11 mouse cellular contexts compared by ENCODE assay signal in genomic region chr10:91143313-91144230, GRCm38 (mm10). TPM values are rescaled to one million over a fixed set of nuclear protein-coding genes. Genes with fewer than 3 reads are reported as not detected.
DNase-seq lines count a peak whose midpoint lies in the region; ATAC-seq and TF ChIP-seq lines count a peak whose summit lies in the region.
"Had no signal": no experiment of that assay in that cellular context is flagged by ENCODE, and none has a peak within 500 bp of the region (broad histone marks: within the 10 kb centered on the region; RNA-seq: fewer than 3 reads in every experiment).

No protein-coding gene starts in this region.

- H3K4me1 ChIP-seq in intestine, embryonic 14.5 days (replicated peaks; ENCODE audit: control insufficient read depth, insufficient read depth, low read length), result no peaks in the 10 kb centered on the region
- no peaks in the 10 kb centered on the region for H3K4me1 ChIP-seq in intestine, embryonic 15.5 days (replicated peaks)
- peaks cover 0 to 36% of the 10 kb centered on the region in 2 experiments; a peak in 3 of 4 replicates for H3K4me1 ChIP-seq in CH12.LX (ENCODE audit: control insufficient read depth in 1 of 2, insufficient read depth in 2 of 2)
- H3K4me1 ChIP-seq in liver, embryonic 13.5 days (replicated peaks), result peaks cover 23% of the 10 kb centered on the region

- in situ Hi-C loops in CH12.LX (cut with MboI; ENCODE audit: low pct_ligation_motif_present, low pct_unique_long_range_greater_than_20kb, low sequenced_read_pairs), result loop anchor here (5.0 to 10.0 kb wide), 2 partner anchors 66 to 419 kb away; no protein-coding TSS in a partner anchor

- ATAC-seq in intestine, embryonic 14.5 days (replicated peaks; ENCODE audit: low FRiP score, low TSS enrichment, low read depth), result 0 out of 2 replicates have a peak, but pooled peaks have one; percentile 17
- ATAC-seq in intestine, embryonic 15.5 days, result no peak
- ATAC-seq in liver, embryonic 13.5 days (ENCODE audit: low read depth), result peak; percentile 17; the same call in 1 of the 2 replicates

- dilution Hi-C loops in CH12.LX (cut with MboI; ENCODE audit: extremely low pct_ligation_motif_present, extremely low pct_unique_long_range_greater_than_20kb, low sequenced_read_pairs), result no loop called here

- 68% methylated on average over 17 of the region's 18 CpGs for WGBS in intestine, embryonic 14.5 days
- WGBS in intestine, embryonic 15.5 days, result 66% methylated on average over 18 of the region's 18 CpGs
- WGBS in liver, embryonic 13.5 days (ENCODE audit: insufficient replicate concordance), result 48% methylated on average over 18 of the region's 18 CpGs

- no peaks in the 10 kb centered on the region for H3K27me3 ChIP-seq in intestine, embryonic 14.5 days (replicated peaks; ENCODE audit: control insufficient read depth, insufficient read depth, low read length)
- H3K27me3 ChIP-seq in intestine, embryonic 15.5 days (replicated peaks), result no peaks in the 10 kb centered on the region
- no peaks in the 10 kb centered on the region for H3K27me3 ChIP-seq in CH12.LX (replicated peaks)
- no peaks in the 10 kb centered on the region for H3K27me3 ChIP-seq in liver, embryonic 13.5 days

- DNase-seq in intestine, embryonic 14.5 days (ENCODE audit: low spot score), result no peak
- DNase-seq in CH12.LX (ENCODE audit: extremely low read depth), result no peak
- DNase-seq in ZHBTc4 (ENCODE audit: low read depth, low spot score), result peak; percentile 40
- no peak for DNase-seq in liver, embryonic 13.5 days
- DNase-seq in testis, postnatal 10 days (ENCODE audit: low spot score), result no peak
- DNase-seq in right cerebral cortex, adult 18-20 months, result no peak
- no peak for DNase-seq in thymus, postnatal 25 days
- DNase-seq: adrenal gland, postnatal 10 days; kidney, adult 11 months had no signal

- no peaks in the 10 kb centered on the region for H3K9me3 ChIP-seq in intestine, embryonic 14.5 days (ENCODE audit: control insufficient read depth, low read length)
- H3K9me3 ChIP-seq in intestine, embryonic 15.5 days, result no peaks in the 10 kb centered on the region
- H3K9me3 ChIP-seq in CH12.LX (replicated peaks; ENCODE audit: low read length), result no peaks in the 10 kb centered on the region
- H3K9me3 ChIP-seq in liver, embryonic 13.5 days (replicated peaks), result no peaks in the 10 kb centered on the region
- H3K9me3 ChIP-seq: heart, embryonic 10.5 days had no signal

- no peak overlapping the region for H3K4me2 ChIP-seq in intestine, embryonic 14.5 days (ENCODE audit: low read length)
- H3K4me2 ChIP-seq in intestine, embryonic 15.5 days (replicated peaks), result no peak overlapping the region
- no peak overlapping the region for H3K4me2 ChIP-seq in CH12.LX (ENCODE audit: insufficient read depth, low read depth, poor library complexity, severe bottlenecking)
- no peak overlapping the region for H3K4me2 ChIP-seq in liver, embryonic 13.5 days

- H3K79me2 ChIP-seq in CH12.LX (replicated peaks; ENCODE audit: control insufficient read depth, extremely low read depth, insufficient read depth, poor library complexity, severe bottlenecking), result no peaks in the 10 kb centered on the region

- no peak for TF ChIP-seq EP300 in CH12.LX (IDR thresholded peaks at IDR 0.05; ENCODE audit: low read length)

- H3K4me3 ChIP-seq in intestine, embryonic 14.5 days (ENCODE audit: low read depth, low read length), result no peak overlapping the region
- no peak overlapping the region for H3K4me3 ChIP-seq in intestine, embryonic 15.5 days (replicated peaks)
- no peak overlapping the region for H3K4me3 ChIP-seq in CH12.LX (replicated peaks in 1 of 3; ENCODE audit: low read depth in 2 of 3, low read length in 2 of 3, poor library complexity in 1 of 3)
- H3K4me3 ChIP-seq in liver, embryonic 13.5 days (replicated peaks), result no peak overlapping the region
- H3K4me3 ChIP-seq: heart, embryonic 10.5 days had no signal

- no peak for TF ChIP-seq POLR2A in CH12.LX (IDR thresholded peaks at IDR 0.05; ENCODE audit: low read depth, low read length)

- peaks cover 35% of the 10 kb centered on the region for H3K36me3 ChIP-seq in intestine, embryonic 14.5 days (ENCODE audit: control insufficient read depth, insufficient read depth, low read length)
- peaks cover 19% of the 10 kb centered on the region for H3K36me3 ChIP-seq in intestine, embryonic 15.5 days
- H3K36me3 ChIP-seq in CH12.LX (replicated peaks in 1 of 2; ENCODE audit: control insufficient read depth in 1 of 2, insufficient read depth in 1 of 2, low read length in 1 of 2), result peaks cover 16 to 29% of the 10 kb centered on the region in 2 experiments
- H3K36me3 ChIP-seq in liver, embryonic 13.5 days, result peaks cover 36% of the 10 kb centered on the region

- peak in 1 of 2 experiments; percentile 25; a peak in 2 of 4 replicates for TF ChIP-seq CTCF in CH12.LX (conservative IDR thresholded peaks at IDR 0.05 in 1 of 2, IDR thresholded peaks at IDR 0.05 in 1 of 2; ENCODE audit: low read depth in 2 of 2, low read length in 2 of 2)

- no peak overlapping the region for H3K9ac ChIP-seq in intestine, embryonic 14.5 days (ENCODE audit: low read length)
- no peak overlapping the region for H3K9ac ChIP-seq in intestine, embryonic 15.5 days
- no peak overlapping the region for H3K9ac ChIP-seq in CH12.LX (ENCODE audit: insufficient read depth, low read depth)
- no peak overlapping the region for H3K9ac ChIP-seq in liver, embryonic 13.5 days

- H3K27ac ChIP-seq in intestine, embryonic 14.5 days (ENCODE audit: low read depth), result no peak overlapping the region
- H3K27ac ChIP-seq in intestine, embryonic 15.5 days, result no peak overlapping the region
- H3K27ac ChIP-seq in CH12.LX (ENCODE audit: insufficient read depth, low read depth), result no peak overlapping the region
- 0 out of 2 replicates have a peak overlapping the region, but pooled peaks have one; percentile 18 for H3K27ac ChIP-seq in liver, embryonic 13.5 days
- H3K27ac ChIP-seq: heart, embryonic 10.5 days had no signal

- TF ChIP-seq RAD21 in CH12.LX (IDR thresholded peaks at IDR 0.05; ENCODE audit: low read depth, low read length), result peak; percentile 14; the same call in 1 of the 2 replicates

TF ChIP-seq in CH12.LX, 34 proteins besides CTCF, POLR2A, EP300 and RAD21:
- TF ChIP-seq ZC3H11A (IDR thresholded peaks at IDR 0.05; ENCODE audit: low read depth, low read length), result no peak
- TF ChIP-seq UBTF (IDR thresholded peaks at IDR 0.05; ENCODE audit: low read depth, low read length), result no peak
- no peak for TF ChIP-seq JUND (conservative IDR thresholded peaks at IDR 0.05; ENCODE audit: low read depth, low read length)
- no peak for TF ChIP-seq NRF1 (IDR thresholded peaks at IDR 0.05; ENCODE audit: low read depth, low read length)
- no peak for TF ChIP-seq BHLHE40 (IDR thresholded peaks at IDR 0.05; ENCODE audit: low read depth, low read length)
- TF ChIP-seq ZNF384 (IDR thresholded peaks at IDR 0.05; ENCODE audit: low read depth, low read length), result peak; percentile 26
- TF ChIP-seq SMC3 (IDR thresholded peaks at IDR 0.05; ENCODE audit: low read depth, low read length), result peak; percentile 4; the same call in 1 of the 2 replicates
- no peak for TF ChIP-seq ELF1 (IDR thresholded peaks at IDR 0.05; ENCODE audit: low read depth, low read length)

RNA-seq across cellular contexts. Expression of gene Slc25a3, which starts 19.7 kb away (rescaled TPM):
- 555 and 608 TPM in 2 replicates for polyA plus RNA-seq in intestine, embryonic 14.5 days (2014; fragmentation: Nextera tagmentation; extraction: Ambion mirVana)
- polyA plus RNA-seq in intestine, embryonic 15.5 days (2015; fragmentation: Nextera tagmentation; extraction: Ambion mirVana), result 611 and 651 TPM in 2 replicates
- 428 and 431 TPM in 2 replicates for total RNA-seq in CH12.LX (2012; rRNA removed)
- total RNA-seq in CH12.LX (2014; rRNA removed), result 509 and 560 TPM in 2 replicates
- 670 and 792 TPM in 2 replicates for polyA plus RNA-seq in CH12.LX (2012; ENCODE audit: insufficient read length, low read depth)
- 283 and 285 TPM in 2 replicates for polyA plus RNA-seq in liver, embryonic 13.5 days (2015; fragmentation: Nextera tagmentation; extraction: Ambion mirVana)

RNA-seq across cellular contexts. Expression of gene Tmpo, which starts 37.5 kb away (rescaled TPM):
- 219 TPM in 2 replicates for polyA plus RNA-seq in intestine, embryonic 14.5 days (2014; fragmentation: Nextera tagmentation; extraction: Ambion mirVana)
- polyA plus RNA-seq in intestine, embryonic 15.5 days (2015; fragmentation: Nextera tagmentation; extraction: Ambion mirVana), result 165 and 209 TPM in 2 replicates
- total RNA-seq in CH12.LX (2012; rRNA removed), result 163 and 179 TPM in 2 replicates
- 467 and 525 TPM in 2 replicates for total RNA-seq in CH12.LX (2014; rRNA removed)
- 177 and 198 TPM in 2 replicates for polyA plus RNA-seq in CH12.LX (2012; ENCODE audit: insufficient read length, low read depth)
- 131 and 169 TPM in 2 replicates for polyA plus RNA-seq in liver, embryonic 13.5 days (2015; fragmentation: Nextera tagmentation; extraction: Ambion mirVana)
